Mouse (Mus musculus): ENCODE measurements around the gene Cdca4. TPM values are rescaled to one million over a fixed set of nuclear protein-coding genes. Genes with fewer than 3 reads are reported as not detected.

The Cdca4 gene
- total RNA-seq, 1 experiment from 2014 or later = 18.8 TPM

DNA sequence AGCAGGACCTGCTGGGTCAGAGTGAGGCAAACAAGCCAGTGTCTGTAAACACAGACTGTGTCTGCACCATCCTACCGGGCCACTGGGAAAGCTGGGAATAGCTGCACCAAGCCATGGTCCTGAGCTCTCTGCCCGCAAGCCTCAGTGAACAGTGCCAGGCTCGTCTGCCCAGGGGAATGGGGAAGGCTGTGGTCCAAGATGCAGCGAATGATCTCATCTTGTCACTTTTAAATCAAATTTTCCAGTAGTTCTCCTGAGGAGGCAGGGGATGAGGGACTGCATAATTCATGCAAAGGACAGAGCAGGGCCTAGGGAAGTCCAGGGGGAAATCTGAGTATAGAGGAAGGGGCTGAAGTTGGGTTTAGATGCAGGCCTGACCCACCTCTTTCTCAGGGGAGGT is 21.4 kb downstream of the Cdca4 start:
- ATAC-seq (replicated peaks; ENCODE audit: insufficient number of reproducible peaks, low FRiP score, low TSS enrichment, poor library complexity, severe bottlenecking) = no peak

GRCm38 (mm10) chr12:112806044-112806443 is 23.2 kb downstream of the Cdca4 start:
- no peak for ATAC-seq (replicated peaks; ENCODE audit: insufficient number of reproducible peaks, low FRiP score, low TSS enrichment, poor library complexity, severe bottlenecking)

- ATAC-seq (replicated peaks; ENCODE audit: insufficient number of reproducible peaks, low FRiP score, low TSS enrichment, poor library complexity, severe bottlenecking) = no peak
Measured at GRCm38 (mm10) chr12:112804046-112804445, 25.2 kb downstream of the Cdca4 start.

- no peak for ATAC-seq (replicated peaks; ENCODE audit: insufficient number of reproducible peaks, low FRiP score, low TSS enrichment, poor library complexity, severe bottlenecking)
Measured at GRCm38 (mm10) chr12:112802917-112803316, 26.3 kb downstream of the Cdca4 start.

GRCm38 (mm10) chr12:112801864-112802846 is 27.1 kb downstream of the Cdca4 start, which contains the start of gene Ahnak2:
Gene Ahnak2, minus strand, starts transcription at chr12:112802657.
- no peak for ATAC-seq (replicated peaks; ENCODE audit: insufficient number of reproducible peaks, low FRiP score, low TSS enrichment, poor library complexity, severe bottlenecking)

DNA sequence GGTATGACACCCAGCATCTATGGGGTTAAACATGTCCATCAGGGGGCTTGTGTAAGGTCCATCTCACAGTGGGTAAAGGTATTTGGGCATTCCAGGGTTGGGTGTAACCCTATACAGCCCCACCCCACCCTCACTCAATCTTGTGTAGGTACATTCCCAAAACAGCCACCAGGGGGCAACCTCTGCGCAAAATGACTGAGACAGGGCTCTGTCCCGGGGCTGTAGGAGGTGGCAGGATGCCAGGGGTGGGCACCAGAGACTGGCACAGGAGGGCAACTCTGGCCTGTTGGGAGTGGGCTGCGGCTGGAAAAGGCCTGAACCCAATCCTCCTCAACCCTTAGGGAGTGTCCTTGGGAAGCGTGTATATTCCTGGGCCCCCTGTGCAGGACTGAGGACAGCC is 28.7 kb downstream of the Cdca4 start:
- peak; percentile 50; the same call in 1 of the 2 replicates for ATAC-seq (replicated peaks; ENCODE audit: insufficient number of reproducible peaks, low FRiP score, low TSS enrichment, poor library complexity, severe bottlenecking)

- no peak for ATAC-seq (replicated peaks; ENCODE audit: insufficient number of reproducible peaks, low FRiP score, low TSS enrichment, poor library complexity, severe bottlenecking)
Measured at GRCm38 (mm10) chr12:112799237-112799970, 29.8 kb downstream of the Cdca4 start.

- ATAC-seq (replicated peaks; ENCODE audit: insufficient number of reproducible peaks, low FRiP score, low TSS enrichment, poor library complexity, severe bottlenecking) = no peak
Measured at GRCm38 (mm10) chr12:112798716-112799115, 30.5 kb downstream of the Cdca4 start.

GRCm38 (mm10) chr12:112798332-112798681 is 30.9 kb downstream of the Cdca4 start:
- ATAC-seq (replicated peaks; ENCODE audit: insufficient number of reproducible peaks, low FRiP score, low TSS enrichment, poor library complexity, severe bottlenecking) = no peak

DNA sequence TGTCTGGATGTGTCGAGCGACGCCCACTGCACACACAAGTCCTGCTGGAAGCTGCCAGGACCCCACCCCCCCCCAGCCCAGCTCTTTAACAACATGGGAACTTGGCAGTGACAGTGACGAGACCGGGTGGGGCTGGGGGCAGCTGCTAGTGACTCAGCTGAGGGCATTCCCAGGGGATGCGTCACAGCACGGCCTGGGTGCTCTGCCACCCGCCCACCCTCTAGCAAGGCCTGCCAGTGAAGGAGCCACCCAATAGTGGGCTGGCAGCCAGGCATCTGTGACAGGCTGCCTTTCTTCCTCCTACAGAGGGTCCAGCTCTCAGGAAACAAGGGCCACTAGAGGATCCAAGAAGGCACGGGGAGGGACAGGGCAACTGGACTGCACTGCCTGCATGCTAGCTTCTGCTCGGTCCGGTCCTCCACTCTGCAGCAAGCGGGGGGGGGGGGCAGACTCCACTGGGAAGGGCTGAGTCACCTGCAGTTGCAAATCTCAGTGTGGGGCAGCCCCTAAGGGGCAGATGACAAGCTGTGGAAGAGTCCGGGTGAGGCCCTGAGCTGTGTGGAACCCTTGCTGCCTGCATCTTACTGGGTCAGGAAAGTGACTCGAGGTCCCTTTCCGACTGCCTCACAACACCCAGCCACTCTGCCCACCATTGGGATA is 31.4 kb downstream of the Cdca4 start:
- ATAC-seq (replicated peaks; ENCODE audit: insufficient number of reproducible peaks, low FRiP score, low TSS enrichment, poor library complexity, severe bottlenecking) = no peak

DNA sequence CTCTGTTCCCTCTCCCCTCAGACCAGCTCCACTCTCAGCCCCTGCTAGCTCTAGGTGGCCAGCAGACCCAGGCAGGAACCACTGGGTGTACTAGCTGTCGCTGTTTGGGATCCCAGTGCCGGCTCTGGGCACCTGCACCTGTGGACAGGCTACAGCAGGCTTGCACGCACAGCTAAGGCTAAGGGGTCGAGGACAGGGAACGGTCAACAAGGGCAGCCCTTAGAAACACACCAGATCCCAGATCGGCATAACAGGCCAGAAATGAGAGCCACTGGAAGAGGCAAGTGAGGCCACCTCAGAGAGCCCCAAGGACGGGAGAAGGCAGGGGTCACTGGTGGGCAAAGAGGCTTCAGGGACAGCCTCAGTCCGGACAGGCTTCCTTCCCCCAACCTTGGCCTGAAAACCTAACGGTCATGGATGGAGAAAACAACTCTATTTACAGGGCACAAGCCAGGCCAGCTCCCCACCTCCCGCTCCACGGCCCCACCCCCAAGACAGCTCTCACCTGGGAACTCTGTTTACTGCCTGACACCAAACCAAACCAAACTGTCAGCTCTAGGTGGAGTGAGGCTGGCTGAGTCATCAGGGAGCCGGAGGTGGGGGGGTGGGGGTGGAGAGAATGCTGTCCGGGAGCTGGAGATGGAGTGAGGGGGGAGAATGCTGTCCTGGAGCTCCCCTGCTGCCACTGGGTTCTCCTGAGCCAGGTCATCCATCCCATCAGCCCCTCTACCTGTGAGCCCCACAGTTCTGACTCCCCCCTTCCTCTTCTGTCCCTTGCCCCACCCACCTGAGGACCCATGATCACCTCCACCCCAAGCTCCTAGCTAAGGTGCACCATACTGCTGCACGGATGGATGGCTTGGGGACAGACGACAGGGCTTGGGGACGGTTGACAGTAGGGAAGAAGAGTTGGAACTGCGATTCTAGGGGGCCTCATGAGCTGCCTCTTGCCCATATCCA is 32.4 kb downstream of the Cdca4 start:
- ATAC-seq (replicated peaks; ENCODE audit: insufficient number of reproducible peaks, low FRiP score, low TSS enrichment, poor library complexity, severe bottlenecking) = no peak

GRCm38 (mm10) chr12:112795466-112796104 is 33.6 kb downstream of the Cdca4 start:
- ATAC-seq (replicated peaks; ENCODE audit: insufficient number of reproducible peaks, low FRiP score, low TSS enrichment, poor library complexity, severe bottlenecking) = no peak

DNA sequence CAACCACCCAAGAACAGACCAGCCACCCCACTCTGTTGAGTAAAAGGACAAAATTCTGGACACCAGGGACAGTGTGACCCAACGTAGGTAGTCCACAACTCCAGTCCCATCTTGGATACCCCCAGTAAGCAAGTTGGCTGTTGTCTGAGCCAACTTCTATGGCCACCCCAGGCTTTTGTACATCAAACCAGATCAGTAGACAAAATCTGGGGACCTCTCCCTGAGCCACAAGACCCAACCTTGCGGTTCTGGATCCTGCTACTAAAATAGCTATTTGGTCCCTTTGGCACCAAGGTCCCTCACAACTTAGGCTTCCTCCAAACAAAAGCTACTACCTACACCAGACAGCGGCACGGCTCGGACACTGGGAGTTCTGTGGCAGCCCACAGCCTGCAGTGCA is 34.2 kb downstream of the Cdca4 start:
- ATAC-seq (replicated peaks; ENCODE audit: insufficient number of reproducible peaks, low FRiP score, low TSS enrichment, poor library complexity, severe bottlenecking) = no peak

- no peak for ATAC-seq (replicated peaks; ENCODE audit: insufficient number of reproducible peaks, low FRiP score, low TSS enrichment, poor library complexity, severe bottlenecking)
Measured at GRCm38 (mm10) chr12:112794356-112794816, 34.8 kb downstream of the Cdca4 start.

DNA sequence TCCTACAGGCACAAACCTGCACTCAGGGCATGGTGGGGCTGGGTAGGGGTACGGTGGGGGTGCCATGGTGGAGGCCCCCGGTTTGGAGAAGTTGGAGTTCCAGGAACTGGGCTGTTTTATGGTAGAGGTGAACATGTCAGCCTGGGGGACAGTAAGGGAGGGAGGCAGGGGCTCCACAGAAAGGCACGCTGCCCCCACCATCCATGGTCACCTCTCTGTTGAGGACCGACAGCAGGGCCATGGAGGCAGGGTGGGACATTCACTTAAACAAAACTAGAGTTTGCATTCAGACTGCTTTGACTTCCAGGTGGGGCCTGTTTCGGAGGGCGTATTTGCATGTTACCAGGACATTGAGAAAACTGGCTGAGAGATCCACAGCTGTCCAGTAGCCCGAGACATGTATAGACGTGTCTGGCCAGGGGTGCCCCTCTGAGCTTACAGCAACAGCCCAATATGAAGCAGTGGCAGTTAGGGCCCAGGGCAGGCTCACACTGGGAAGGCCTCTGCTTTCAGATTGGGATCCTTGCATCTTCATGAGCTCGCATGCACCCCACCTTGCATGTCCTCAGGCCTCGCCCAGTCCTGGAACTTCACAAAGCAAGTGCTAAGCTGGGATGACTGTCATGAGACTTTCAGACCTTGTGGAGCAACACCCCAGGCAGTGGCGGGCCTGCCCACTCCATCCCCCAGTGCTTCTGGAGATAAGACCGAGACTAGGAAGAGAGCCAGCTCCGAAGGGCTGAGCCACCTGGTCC is 35.4 kb downstream of the Cdca4 start:
- ATAC-seq (replicated peaks; ENCODE audit: insufficient number of reproducible peaks, low FRiP score, low TSS enrichment, poor library complexity, severe bottlenecking) = no peak

DNA sequence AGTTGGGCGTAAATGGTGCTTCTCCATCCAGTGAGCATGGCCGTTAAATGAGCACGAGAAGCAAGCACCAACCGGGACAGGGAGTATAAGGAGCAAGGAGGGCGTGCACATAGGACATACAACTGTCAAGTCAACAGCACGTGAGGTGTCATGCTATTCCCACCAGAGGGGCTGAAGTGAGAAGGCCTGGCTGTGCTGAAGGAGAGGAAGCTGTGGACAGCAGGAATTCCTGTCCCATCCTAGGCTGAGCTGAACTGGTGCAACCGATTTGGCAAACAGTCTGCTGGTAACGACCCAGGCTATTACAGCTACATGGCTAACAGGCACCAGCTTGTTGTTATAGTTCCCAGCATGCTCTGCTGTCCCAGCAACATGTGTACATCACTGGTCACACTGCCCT is 38.2 kb downstream of the Cdca4 start:
- no peak for ATAC-seq (replicated peaks; ENCODE audit: insufficient number of reproducible peaks, low FRiP score, low TSS enrichment, poor library complexity, severe bottlenecking)

GRCm38 (mm10) chr12:112774481-112774880 is 54.7 kb downstream of the Cdca4 start:
- no peak for ATAC-seq (replicated peaks; ENCODE audit: insufficient number of reproducible peaks, low FRiP score, low TSS enrichment, poor library complexity, severe bottlenecking)

All from monocyte, adult 5-6 weeks (primary cell).